Mouse (Mus musculus) midbrain, embryonic 13.5 days (tissue): ENCODE data around the gene Nfkbil1. TPM values are rescaled to one million over a fixed set of nuclear protein-coding genes. Genes with fewer than 3 reads are reported as not detected.

Experiments used
- ATAC-seq: fragments of 200-750 bp; cut with Nextera tagmentation; 2 replicates; pipeline ENCODE4 v1.8.0; 2017; ENCODE audit warnings: mild to moderate bottlenecking, moderate TSS enrichment, moderate library complexity
- H3K27ac ChIP-seq: fragments of 300-500 bp; sonication (generic); 2 replicates; pipeline ENCODE4 v1.5.1; 2015; ENCODE audit warnings: inconsistent platforms, mild to moderate bottlenecking, moderate library complexity
- H3K27me3 ChIP-seq: fragments of 300-500 bp; sonication (generic); 2 replicates; pipeline ENCODE4 v1.6.1; 2015; ENCODE audit warnings: mild to moderate bottlenecking, inconsistent platforms
- H3K36me3 ChIP-seq: fragments of 300-500 bp; sonication (generic); 2 replicates; pipeline ENCODE4 v1.6.1; 2015; ENCODE audit warnings: mild to moderate bottlenecking, inconsistent platforms
- H3K4me1 ChIP-seq: fragments of 300-500 bp; sonication (generic); replicated peaks from 2 replicates; pipeline ENCODE4 v1.6.1; 2015; ENCODE audit warnings: inconsistent platforms
- H3K4me2 ChIP-seq: fragments of 300-500 bp; sonication (generic); replicated peaks from 2 replicates; pipeline ENCODE4 v1.6.1; 2015; ENCODE audit warnings: moderate library complexity, mild to moderate bottlenecking, inconsistent platforms
- H3K4me3 ChIP-seq: fragments of 300-500 bp; sonication (generic); replicated peaks from 2 replicates; pipeline ENCODE4 v1.5.1; 2015; ENCODE audit warnings: mild to moderate bottlenecking, inconsistent platforms
- H3K9ac ChIP-seq: fragments of 300-500 bp; sonication (generic); replicated peaks from 2 replicates; pipeline ENCODE4 v1.6.1; 2015; ENCODE audit warnings: mild to moderate bottlenecking, inconsistent platforms
- H3K9me3 ChIP-seq: fragments of 300-500 bp; sonication (generic); 2 replicates; pipeline ENCODE4 v1.6.1; 2016; ENCODE audit warnings: mild to moderate bottlenecking, inconsistent platforms
- WGBS: fragments of 180-500 bp; shearing (Covaris S2); methylation state at CpG from one replicate; pipeline ENCODE4 v1.1.7; 2015; 5-methylcytosine and 5-hydroxymethylcytosine counted together
- polyA plus RNA-seq: library from polyadenylated mRNA; unstranded; fragments of >200 nt; fragmentation: Nextera tagmentation; extraction: Ambion mirVana; gene quantifications from 2 replicates; pipeline ENCODE4 v1.2.1, GENCODE M21; 2015

Gene Nfkbil1
- polyA plus RNA-seq, 1 experiment from 2014 or later: 11.0 TPM

DNA sequence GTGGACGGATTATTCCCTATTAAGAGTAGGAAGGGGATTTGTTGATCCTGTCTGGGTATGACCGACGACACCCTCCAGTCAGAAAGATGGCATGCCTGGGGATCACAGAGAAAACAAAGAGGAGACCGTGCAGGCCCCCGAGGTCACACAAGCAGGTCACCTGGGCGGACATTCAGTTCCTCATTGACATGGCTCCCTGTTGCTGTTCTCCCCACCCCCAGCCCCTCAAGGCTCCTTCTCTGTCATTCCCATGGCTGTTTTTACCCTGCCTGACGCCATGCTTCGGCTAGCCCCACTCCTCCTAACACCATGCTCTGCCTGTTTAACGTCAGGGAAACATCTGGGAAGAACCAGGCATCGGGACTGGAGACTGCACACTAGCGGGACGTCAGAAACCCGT lies 26.1 kb upstream of the Nfkbil1 start:
- no peaks in the 10 kb centered on the region for H3K36me3 ChIP-seq
- H3K4me1 ChIP-seq: peaks cover 11% of the 10 kb centered on the region
- no peak for ATAC-seq
- no peak overlapping the region for H3K4me2 ChIP-seq
- H3K9me3 ChIP-seq: no peaks in the 10 kb centered on the region
- WGBS: 64% methylated on average over 13 of the region's 13 CpGs
- H3K4me3 ChIP-seq: no peak overlapping the region
- no peak overlapping the region for H3K27ac ChIP-seq
- H3K27me3 ChIP-seq: peaks cover 28% of the 10 kb centered on the region
- H3K9ac ChIP-seq: no peak overlapping the region

DNA sequence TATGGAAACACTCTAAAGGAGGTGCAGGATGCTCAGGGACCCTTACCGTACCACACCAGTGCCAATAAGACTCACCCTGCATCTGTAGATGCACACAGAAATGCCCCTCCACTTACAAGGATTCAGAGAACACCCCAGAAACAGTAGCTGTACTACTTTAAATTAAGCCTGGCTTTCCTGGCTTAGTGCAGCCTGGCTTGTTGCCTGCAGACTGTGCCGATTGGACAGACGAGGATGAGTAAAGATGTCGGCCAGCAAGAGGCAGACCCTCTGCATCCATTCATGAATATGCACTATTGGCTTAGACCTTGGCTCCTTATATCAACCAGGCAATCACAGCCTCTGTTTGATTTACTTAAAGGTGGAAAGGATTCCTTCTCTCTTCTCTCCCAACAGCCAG lies 24.0 kb upstream of the Nfkbil1 start:
- Histone ChIP-seq H3K4me3 (no peak overlapping the region), H3K4me2 (no peak overlapping the region), H3K27me3 (peaks cover 25% of the 10 kb centered on the region), H3K36me3 (no peaks in the 10 kb centered on the region; the same call in 1 of the 2 replicates), H3K27ac (no peak overlapping the region), H3K4me1 (peaks cover 11% of the 10 kb centered on the region), H3K9ac (no peak overlapping the region), H3K9me3 (no peaks in the 10 kb centered on the region)
- WGBS: 71% methylated on average over 4 of the region's 4 CpGs
- ATAC-seq: no peak

DNA sequence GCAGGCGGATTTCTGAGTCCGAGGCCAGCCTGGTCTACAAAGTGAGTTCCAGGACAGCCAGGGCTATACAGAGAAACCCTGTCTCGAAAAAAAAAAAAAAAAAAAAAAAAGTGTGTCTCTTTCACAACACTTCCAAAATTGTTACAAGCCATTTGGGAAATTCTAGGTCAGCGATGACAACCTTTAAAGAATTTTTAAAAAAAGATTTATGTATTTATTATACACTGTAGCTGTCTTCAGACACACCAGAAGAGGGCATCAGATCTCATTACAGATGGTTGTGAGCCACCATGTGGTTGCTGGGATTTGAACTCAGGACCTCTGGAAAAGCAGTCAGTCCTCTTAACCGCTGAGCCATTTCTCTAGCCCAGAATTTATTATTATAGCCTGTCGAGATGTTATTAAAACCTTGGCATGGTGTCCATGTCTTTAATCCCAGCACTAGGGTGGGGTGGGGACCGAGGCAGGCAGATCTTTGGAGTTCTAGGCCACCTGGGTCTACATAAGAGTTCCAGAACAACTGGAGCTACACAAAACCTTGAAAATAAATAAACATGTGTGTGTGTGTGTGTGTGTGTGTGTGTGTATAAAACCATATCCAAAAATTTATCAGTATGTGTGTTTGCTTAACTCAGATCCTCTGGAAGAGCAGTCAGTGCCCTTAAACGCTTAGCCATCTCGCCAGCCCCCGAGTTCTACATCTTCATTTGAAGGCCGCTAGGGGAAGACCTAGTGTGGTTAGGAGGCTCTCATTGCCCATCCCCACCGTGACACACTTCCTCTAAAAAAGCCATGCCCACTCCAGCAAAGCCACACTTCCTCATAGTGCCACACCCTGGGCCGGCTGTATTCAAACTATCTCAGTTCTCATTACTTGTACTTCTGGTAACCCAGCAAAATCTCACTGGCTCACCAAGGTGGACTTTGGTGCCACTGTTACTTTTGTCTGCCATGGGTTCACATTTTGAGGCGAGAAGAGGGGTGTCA lies 23.2 kb upstream of the Nfkbil1 start:
- peaks cover 8% of the 10 kb centered on the region for H3K36me3 ChIP-seq
- no peak overlapping the region for H3K4me2 ChIP-seq
- H3K4me3 ChIP-seq: no peak overlapping the region
- 65% methylated on average over 14 of the region's 14 CpGs for WGBS
- H3K27me3 ChIP-seq: peaks cover 17% of the 10 kb centered on the region
- no peak overlapping the region for H3K27ac ChIP-seq
- H3K4me1 ChIP-seq: peaks cover 9% of the 10 kb centered on the region
- ATAC-seq: no peak
- no peak overlapping the region for H3K9ac ChIP-seq
- no peaks in the 10 kb centered on the region for H3K9me3 ChIP-seq

DNA sequence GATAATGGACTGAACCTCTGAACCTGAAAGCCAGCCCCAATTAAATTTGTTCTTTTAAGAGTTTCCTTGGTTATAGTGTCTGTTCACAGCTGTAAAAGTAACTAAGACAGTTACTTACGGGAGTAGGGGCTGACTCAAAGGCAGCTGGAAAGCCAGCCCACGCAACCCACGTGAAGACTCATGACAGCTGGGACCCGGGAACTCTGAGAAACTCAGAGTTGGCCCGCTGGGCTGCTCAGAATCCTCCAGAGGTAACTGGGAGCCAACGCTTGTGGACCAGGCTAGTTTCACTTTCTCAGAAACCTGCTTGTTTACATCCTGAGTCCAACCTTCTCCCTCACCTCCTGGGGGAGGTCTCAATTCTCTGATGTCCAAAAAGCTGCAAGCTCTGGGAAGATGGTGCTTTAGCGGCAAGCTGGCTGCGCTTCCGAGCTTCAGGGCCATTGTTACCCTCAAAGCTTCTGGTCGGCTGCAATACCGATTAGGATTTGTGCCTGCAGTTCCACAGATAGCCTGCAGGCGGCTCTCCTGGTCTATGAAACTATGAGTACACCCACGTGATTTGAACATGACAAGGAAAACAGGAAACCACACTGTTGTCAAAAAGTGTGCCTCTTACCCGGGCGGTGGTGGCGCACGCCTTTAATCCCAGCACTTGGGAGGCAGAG lies 22.4 kb upstream of the Nfkbil1 start:
- peaks cover 5% of the 10 kb centered on the region for H3K4me1 ChIP-seq
- peak overlapping the region; percentile 11; the same call in 1 of the 2 replicates for H3K4me3 ChIP-seq
- 14% methylated on average over 17 of the region's 17 CpGs for WGBS
- no peak overlapping the region; the same call in 1 of the 2 replicates for H3K9ac ChIP-seq
- peak overlapping the region; percentile 37 for H3K4me2 ChIP-seq
- H3K36me3 ChIP-seq: peaks cover 16% of the 10 kb centered on the region
- ATAC-seq: no peak
- peaks cover 13% of the 10 kb centered on the region; the same call in 1 of the 2 replicates for H3K27me3 ChIP-seq
- no peak overlapping the region for H3K27ac ChIP-seq
- H3K9me3 ChIP-seq: no peaks in the 10 kb centered on the region

DNA sequence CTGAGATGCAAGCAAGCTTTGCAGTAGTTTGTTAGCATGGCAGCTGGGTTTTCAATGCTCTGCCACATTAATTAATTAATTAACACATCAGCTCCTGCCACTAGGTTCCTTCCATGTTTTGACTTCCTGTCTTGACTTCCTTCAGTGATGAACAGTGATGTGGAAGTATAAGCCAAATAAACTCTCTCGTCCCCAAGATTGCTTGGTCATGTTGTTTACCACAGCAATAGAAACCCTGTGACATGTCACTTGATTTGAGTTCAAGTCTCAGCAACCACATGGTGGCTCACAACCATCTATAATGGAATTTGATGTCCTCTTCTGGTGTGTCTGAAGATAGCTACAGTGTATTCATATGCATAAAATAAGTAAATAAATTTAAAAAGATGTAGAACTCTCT lies 21.8 kb upstream of the Nfkbil1 start:
- peaks cover under 1% of the 10 kb centered on the region; the same call in 1 of the 2 replicates for H3K4me1 ChIP-seq
- no peak overlapping the region for H3K4me3 ChIP-seq
- no peak overlapping the region for H3K4me2 ChIP-seq
- H3K36me3 ChIP-seq: peaks cover 22% of the 10 kb centered on the region
- H3K9ac ChIP-seq: no peak overlapping the region
- 73% methylated on average over 1 of the region's 1 CpGs for WGBS
- H3K9me3 ChIP-seq: no peaks in the 10 kb centered on the region
- H3K27ac ChIP-seq: no peak overlapping the region
- H3K27me3 ChIP-seq: peaks cover 10% of the 10 kb centered on the region; the same call in 1 of the 2 replicates
- ATAC-seq: no peak

DNA sequence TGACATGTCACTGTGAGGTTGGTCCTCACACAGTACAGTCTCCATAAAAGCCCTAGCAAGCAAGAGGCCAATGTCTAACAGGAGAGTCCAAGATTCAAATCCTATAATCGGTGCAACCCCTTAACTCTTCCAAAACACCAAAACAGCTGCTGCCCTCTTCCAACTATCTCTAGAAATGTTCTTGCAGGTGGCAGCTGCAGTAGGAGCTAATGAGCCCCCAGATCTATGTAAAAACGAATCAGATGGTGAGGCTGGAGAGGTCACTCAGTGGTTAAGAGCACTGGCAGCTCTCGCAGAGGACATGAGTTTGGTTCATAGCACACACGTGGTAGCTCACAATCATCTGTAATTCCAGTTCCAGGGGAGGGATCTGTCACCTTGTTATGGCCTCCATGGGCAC lies 20.1 kb upstream of the Nfkbil1 start:
- no peak overlapping the region for H3K4me2 ChIP-seq
- ATAC-seq: no peak
- H3K36me3 ChIP-seq: peaks cover 37% of the 10 kb centered on the region
- WGBS: 62% methylated on average over 4 of the region's 4 CpGs
- H3K27me3 ChIP-seq: no peaks in the 10 kb centered on the region
- H3K27ac ChIP-seq: no peak overlapping the region
- no peak overlapping the region for H3K9ac ChIP-seq
- no peaks in the 10 kb centered on the region for H3K4me1 ChIP-seq
- H3K9me3 ChIP-seq: no peaks in the 10 kb centered on the region
- no peak overlapping the region for H3K4me3 ChIP-seq

DNA sequence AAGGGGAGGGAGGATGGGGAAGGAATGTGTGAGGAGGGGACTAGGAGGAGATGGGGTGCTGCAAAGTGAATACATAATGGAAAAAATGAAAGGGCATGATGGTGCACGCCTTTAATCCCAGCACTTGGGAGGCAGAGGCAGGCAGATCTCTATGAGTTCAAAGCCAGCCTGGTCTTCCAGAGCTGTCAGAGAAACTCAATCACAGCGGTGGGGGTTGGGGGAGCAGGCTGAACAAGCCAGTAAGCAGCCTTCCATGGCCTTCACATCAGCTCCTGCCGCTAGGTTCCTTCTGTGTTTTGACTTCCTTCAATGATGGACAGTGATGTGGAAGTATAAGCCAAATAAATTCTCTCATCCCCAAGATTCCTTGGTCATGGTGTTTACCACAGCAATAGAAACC lies 19.7 kb upstream of the Nfkbil1 start:
- no peaks in the 10 kb centered on the region for H3K27me3 ChIP-seq
- no peak overlapping the region for H3K9ac ChIP-seq
- H3K4me3 ChIP-seq: no peak overlapping the region
- H3K4me2 ChIP-seq: no peak overlapping the region
- no peaks in the 10 kb centered on the region for H3K4me1 ChIP-seq
- H3K9me3 ChIP-seq: no peaks in the 10 kb centered on the region
- no peak for ATAC-seq
- peaks cover 41% of the 10 kb centered on the region for H3K36me3 ChIP-seq
- H3K27ac ChIP-seq: no peak overlapping the region
- WGBS: 80% methylated on average over 3 of the region's 3 CpGs

DNA sequence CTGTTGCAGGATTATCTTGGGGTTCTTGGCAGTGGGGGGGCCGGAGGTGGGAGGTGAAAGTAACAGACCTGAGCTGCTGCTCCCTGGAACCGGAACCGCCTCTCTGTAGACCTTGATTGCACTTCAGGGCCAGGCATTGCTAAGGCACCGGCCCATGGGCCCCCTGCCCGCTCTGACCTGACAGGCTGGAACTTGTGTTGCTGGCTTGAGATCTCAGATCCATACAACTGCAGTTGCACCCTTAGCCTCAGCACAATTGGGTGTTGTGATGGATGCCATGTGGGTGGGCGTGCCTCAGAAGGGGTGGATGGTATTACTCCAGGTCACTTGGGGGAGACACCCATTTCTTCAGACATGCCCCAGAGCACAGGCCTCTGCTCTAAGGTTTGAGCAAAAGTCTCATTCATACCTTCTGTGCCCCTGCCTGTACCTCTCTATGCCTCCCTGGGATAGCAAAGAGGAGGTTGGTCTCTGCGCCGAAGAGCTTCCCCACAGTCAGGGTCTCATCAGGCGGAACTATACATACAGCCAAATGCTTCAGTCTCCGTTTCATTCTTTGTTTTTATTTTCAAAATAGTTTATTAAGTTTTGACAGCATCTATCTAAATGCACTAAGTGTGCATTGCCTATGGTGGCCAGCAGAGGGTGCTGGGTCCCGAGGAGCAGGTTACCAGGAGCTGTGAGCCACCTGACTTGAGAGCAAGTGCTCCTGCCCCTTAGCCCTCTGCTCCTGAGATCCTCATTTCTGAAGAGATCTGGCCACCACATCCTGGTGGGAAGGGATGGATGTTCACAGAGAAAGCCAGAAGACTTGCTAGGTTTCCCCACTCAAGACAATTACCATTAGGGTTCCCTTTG lies 18.9 kb upstream of the Nfkbil1 start:
- no peak overlapping the region for H3K4me2 ChIP-seq
- no peaks in the 10 kb centered on the region for H3K9me3 ChIP-seq
- H3K4me1 ChIP-seq: no peaks in the 10 kb centered on the region
- no peaks in the 10 kb centered on the region for H3K27me3 ChIP-seq
- H3K36me3 ChIP-seq: peaks cover 49% of the 10 kb centered on the region
- 56% methylated on average over 11 of the region's 11 CpGs for WGBS
- H3K9ac ChIP-seq: no peak overlapping the region
- ATAC-seq: peak; percentile 25; the same call in 1 of the 2 replicates
- no peak overlapping the region for H3K27ac ChIP-seq
- H3K4me3 ChIP-seq: no peak overlapping the region

DNA sequence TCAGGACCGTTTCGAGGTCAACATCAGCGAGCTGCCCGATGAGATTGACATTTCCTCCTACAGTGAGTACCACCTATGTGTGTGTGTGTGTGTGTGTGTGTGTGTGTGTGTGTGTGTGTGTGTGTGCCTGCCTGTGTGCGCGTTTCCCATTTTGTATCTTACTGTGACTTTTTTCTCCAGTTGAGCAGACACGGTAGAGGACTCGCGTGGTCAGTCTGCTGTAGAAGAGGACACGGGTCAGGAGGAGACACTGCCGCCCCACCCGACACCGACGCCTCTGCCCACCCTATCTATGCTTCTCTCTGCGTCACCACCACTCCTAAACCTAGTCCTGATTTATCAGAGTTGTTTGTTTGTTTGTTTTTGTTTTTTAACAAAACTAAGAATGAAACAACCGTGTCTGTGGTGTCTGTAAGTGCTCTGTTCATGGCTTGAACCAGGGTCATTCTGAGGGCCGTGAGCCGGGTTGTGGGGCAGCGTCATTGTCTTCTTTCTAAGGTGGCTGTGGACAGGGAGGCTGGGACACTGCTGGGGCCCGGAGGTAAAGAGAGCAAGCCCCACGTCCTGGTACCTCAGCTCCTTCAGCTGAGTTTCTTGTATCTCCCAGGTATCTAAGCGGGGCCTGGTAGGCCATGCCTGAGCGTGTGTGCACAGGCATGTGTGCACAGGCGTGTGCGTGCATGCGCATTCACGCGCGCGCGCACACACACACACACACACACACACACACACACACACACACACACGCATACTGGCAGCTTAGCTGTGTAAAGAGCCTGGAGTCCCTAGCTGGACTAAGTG lies 17.9 kb upstream of the Nfkbil1 start:
- H3K36me3 ChIP-seq: peaks cover 59% of the 10 kb centered on the region
- H3K4me1 ChIP-seq: no peaks in the 10 kb centered on the region
- no peak overlapping the region for H3K4me2 ChIP-seq
- H3K4me3 ChIP-seq: no peak overlapping the region
- peak; percentile 3; the same call in 1 of the 2 replicates for ATAC-seq
- H3K9me3 ChIP-seq: no peaks in the 10 kb centered on the region
- H3K27me3 ChIP-seq: no peaks in the 10 kb centered on the region
- no peak overlapping the region for H3K27ac ChIP-seq
- no peak overlapping the region for H3K9ac ChIP-seq
- 88% methylated on average over 32 of the region's 32 CpGs for WGBS

DNA sequence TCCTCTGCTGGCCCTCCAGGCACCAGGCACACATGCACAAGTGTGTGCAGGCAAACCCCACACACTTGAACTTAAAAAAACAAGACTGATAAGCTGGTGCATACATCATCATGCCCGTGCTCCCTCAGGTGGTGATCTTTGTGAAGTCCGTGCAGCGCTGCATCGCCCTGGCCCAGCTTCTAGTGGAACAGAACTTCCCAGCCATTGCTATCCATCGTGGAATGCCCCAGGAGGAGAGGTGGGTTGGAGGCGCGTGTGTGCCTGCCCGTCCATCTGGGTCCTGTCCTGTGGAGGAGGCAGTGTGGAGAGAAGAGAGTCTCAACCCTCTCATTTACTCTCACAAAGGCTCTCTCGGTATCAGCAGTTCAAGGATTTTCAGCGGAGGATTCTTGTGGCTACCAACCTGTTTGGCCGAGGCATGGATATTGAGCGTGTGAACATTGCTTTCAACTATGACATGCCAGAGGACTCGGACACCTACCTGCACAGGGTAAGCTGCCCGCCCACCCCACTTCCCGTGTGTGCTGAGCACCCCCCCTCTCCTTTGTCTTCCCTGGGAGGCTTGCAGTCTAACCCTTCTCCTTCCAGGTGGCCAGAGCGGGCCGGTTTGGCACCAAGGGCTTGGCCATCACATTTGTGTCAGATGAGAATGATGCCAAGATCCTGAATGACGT lies 17.2 kb upstream of the Nfkbil1 start:
- Histone ChIP-seq H3K36me3 (peaks cover 66% of the 10 kb centered on the region), H3K27ac (no peak overlapping the region), H3K9me3 (no peaks in the 10 kb centered on the region), H3K4me1 (no peaks in the 10 kb centered on the region), H3K9ac (no peak overlapping the region), H3K4me3 (no peak overlapping the region), H3K27me3 (no peaks in the 10 kb centered on the region), H3K4me2 (no peak overlapping the region)
- 87% methylated on average over 18 of the region's 18 CpGs for WGBS
- no peak for ATAC-seq
